Mouse (Mus musculus): ENCODE measurements around the gene Psmd12. TPM values are rescaled to one million over a fixed set of nuclear protein-coding genes. Genes with fewer than 3 reads are reported as not detected.
A peak's percentile ranks its signal among the peaks of the same experiment; 100 is the strongest.

Psmd12 gene
- polyA plus RNA-seq, 1 experiment, result 63.5 TPM

GRCm38 (mm10) chr11:107516387-107516786 is 37.1 kb downstream of the Psmd12 start:
- TF ChIP-seq CTCF (IDR thresholded peaks at IDR 0.05; ENCODE audit: borderline replicate concordance, extremely low read depth, insufficient read depth, insufficient read length) (no peak), POLR2A (IDR thresholded peaks at IDR 0.05; ENCODE audit: borderline replicate concordance, extremely low read depth, insufficient read depth, insufficient read length, poor library complexity, severe bottlenecking) (no peak)
- no peak for DNase-seq (ENCODE audit: low read depth)

- TF ChIP-seq POLR2A (IDR thresholded peaks at IDR 0.05; ENCODE audit: borderline replicate concordance, extremely low read depth, insufficient read depth, insufficient read length, poor library complexity, severe bottlenecking) (no peak), CTCF (IDR thresholded peaks at IDR 0.05; ENCODE audit: borderline replicate concordance, extremely low read depth, insufficient read depth, insufficient read length) (no peak)
- DNase-seq (ENCODE audit: low read depth), result no peak
Measured at GRCm38 (mm10) chr11:107518645-107519429, 39.6 kb downstream of the Psmd12 start.

- TF ChIP-seq POLR2A (IDR thresholded peaks at IDR 0.05; ENCODE audit: borderline replicate concordance, extremely low read depth, insufficient read depth, insufficient read length, poor library complexity, severe bottlenecking) (no peak), CTCF (IDR thresholded peaks at IDR 0.05; ENCODE audit: borderline replicate concordance, extremely low read depth, insufficient read depth, insufficient read length) (no peak)
- DNase-seq (ENCODE audit: low read depth), result no peak
Measured at GRCm38 (mm10) chr11:107521153-107521552, 41.9 kb downstream of the Psmd12 start.

GRCm38 (mm10) chr11:107524966-107525365 is 45.7 kb downstream of the Psmd12 start:
- DNase-seq (ENCODE audit: low read depth), result no peak
- TF ChIP-seq CTCF (IDR thresholded peaks at IDR 0.05; ENCODE audit: borderline replicate concordance, extremely low read depth, insufficient read depth, insufficient read length) (no peak), POLR2A (IDR thresholded peaks at IDR 0.05; ENCODE audit: borderline replicate concordance, extremely low read depth, insufficient read depth, insufficient read length, poor library complexity, severe bottlenecking) (no peak)

- no peak for DNase-seq (ENCODE audit: low read depth)
- no peak for TF ChIP-seq POLR2A (IDR thresholded peaks at IDR 0.05; ENCODE audit: borderline replicate concordance, extremely low read depth, insufficient read depth, insufficient read length, poor library complexity, severe bottlenecking)
- no peak for TF ChIP-seq CTCF (IDR thresholded peaks at IDR 0.05; ENCODE audit: borderline replicate concordance, extremely low read depth, insufficient read depth, insufficient read length)
Measured at GRCm38 (mm10) chr11:107527632-107528031, 48.3 kb downstream of the Psmd12 start.

- TF ChIP-seq CTCF (IDR thresholded peaks at IDR 0.05; ENCODE audit: borderline replicate concordance, extremely low read depth, insufficient read depth, insufficient read length) (no peak), POLR2A (IDR thresholded peaks at IDR 0.05; ENCODE audit: borderline replicate concordance, extremely low read depth, insufficient read depth, insufficient read length, poor library complexity, severe bottlenecking) (no peak)
- no peak for DNase-seq (ENCODE audit: low read depth)
Measured at GRCm38 (mm10) chr11:107529320-107529719, 50.0 kb downstream of the Psmd12 start.

DNA sequence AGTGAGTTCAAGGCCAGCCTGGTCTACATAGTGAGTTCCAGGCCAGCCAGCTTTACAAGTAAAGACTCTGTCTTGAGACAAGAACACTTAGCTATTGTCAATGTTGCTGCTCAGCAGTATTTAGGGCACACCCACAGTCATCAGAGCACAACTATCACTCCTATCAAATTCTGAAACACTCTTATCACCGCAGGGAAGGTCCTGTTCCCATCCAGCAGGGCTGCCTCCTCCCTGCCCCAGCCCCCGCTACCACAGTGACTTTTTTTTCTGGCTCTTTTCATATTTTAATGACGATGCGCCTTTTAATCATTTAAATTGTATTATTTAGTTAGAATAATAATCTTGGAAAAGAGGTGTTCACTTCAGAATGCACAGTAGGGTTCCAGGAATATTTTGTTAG is 52.2 kb downstream of the Psmd12 start:
- TF ChIP-seq POLR2A (IDR thresholded peaks at IDR 0.05; ENCODE audit: borderline replicate concordance, extremely low read depth, insufficient read depth, insufficient read length, poor library complexity, severe bottlenecking) (no peak), CTCF (IDR thresholded peaks at IDR 0.05; ENCODE audit: borderline replicate concordance, extremely low read depth, insufficient read depth, insufficient read length) (no peak)
- no peak for DNase-seq (ENCODE audit: low read depth)

DNA sequence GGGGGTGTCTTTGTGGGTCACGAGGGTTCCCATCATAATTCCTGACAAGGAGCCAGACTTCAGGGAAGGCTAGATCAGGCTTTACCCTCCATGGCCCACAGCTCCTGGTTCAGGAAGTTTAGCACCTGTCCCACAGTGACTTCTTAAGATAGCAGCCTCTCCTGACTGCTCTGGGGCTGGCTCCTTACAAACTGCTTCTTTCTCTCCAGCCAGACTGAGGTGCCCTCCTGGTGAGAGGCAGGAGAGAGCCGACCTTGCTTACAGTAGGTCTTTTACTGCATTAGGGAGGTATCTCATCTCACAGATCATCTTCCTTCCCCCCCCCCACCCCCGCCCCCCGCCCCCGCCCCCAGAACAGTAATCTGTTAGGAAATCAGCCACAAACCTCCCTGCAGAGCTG is 53.0 kb downstream of the Psmd12 start:
- DNase-seq (ENCODE audit: low read depth), result no peak
- no peak for TF ChIP-seq CTCF (IDR thresholded peaks at IDR 0.05; ENCODE audit: borderline replicate concordance, extremely low read depth, insufficient read depth, insufficient read length)
- no peak for TF ChIP-seq POLR2A (IDR thresholded peaks at IDR 0.05; ENCODE audit: borderline replicate concordance, extremely low read depth, insufficient read depth, insufficient read length, poor library complexity, severe bottlenecking)

DNA sequence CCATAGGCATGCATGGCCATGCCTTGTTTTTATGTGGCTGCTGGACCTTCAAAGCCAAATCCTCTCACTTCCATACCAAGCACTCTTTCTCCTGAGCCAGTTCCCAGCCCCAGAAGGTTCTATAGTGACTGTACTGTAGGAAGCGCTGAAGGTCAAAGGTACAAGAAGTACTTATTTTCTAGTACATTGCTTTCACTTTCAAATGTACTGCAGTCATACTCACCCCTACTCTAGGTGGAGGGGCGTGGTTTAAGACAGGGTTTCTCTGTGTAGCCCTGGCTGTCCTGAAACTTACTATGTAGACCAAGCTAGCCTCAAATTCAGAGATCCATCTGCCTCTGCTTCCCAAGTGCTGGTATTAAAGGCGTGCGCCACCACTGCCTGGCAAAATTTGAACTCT is 59.7 kb downstream of the Psmd12 start:
- no peak for DNase-seq (ENCODE audit: low read depth)
- TF ChIP-seq POLR2A (IDR thresholded peaks at IDR 0.05; ENCODE audit: borderline replicate concordance, extremely low read depth, insufficient read depth, insufficient read length, poor library complexity, severe bottlenecking), result no peak
- no peak for TF ChIP-seq CTCF (IDR thresholded peaks at IDR 0.05; ENCODE audit: borderline replicate concordance, extremely low read depth, insufficient read depth, insufficient read length)

GRCm38 (mm10) chr11:107540339-107540738 is 61.1 kb downstream of the Psmd12 start:
- DNase-seq (ENCODE audit: low read depth), result no peak
- TF ChIP-seq POLR2A (IDR thresholded peaks at IDR 0.05; ENCODE audit: borderline replicate concordance, extremely low read depth, insufficient read depth, insufficient read length, poor library complexity, severe bottlenecking) (no peak), CTCF (IDR thresholded peaks at IDR 0.05; ENCODE audit: borderline replicate concordance, extremely low read depth, insufficient read depth, insufficient read length) (no peak)

DNA sequence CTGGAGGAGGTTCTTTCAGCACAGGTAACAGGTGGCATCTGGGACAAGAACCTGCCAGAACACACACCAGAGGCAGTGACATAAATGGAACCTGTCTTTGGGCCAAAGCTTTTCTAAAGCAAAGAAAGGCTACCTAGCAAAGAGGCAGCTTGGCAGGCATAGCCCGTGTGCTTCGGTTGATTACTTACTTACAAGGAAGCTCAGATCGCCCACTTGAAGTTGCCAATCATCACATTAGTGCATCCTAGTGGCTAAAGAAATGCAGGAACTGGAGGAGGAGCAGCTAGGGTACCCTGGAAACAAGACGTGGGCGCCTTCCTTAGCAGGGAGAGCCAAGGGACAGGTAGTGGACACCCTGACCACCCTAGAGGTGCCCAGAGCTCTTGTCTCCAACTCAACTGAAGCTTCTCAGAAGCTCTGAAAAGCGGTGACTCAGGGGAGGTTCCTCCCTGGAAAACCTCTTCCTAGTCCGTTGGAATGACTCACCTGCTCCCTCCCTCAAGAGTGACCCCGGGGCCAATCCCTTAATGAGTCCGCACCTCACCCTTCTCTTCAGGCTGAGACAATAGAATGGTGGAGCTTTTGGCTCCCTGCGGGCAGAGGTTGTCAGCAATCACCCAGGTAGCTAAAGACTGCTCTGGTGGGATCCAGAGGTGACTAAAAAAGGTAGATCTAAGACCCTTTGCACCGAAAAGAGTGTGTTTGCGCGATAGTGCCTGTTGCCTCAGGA is 66.6 kb downstream of the Psmd12 start:
- no peak for TF ChIP-seq POLR2A (IDR thresholded peaks at IDR 0.05; ENCODE audit: borderline replicate concordance, extremely low read depth, insufficient read depth, insufficient read length, poor library complexity, severe bottlenecking)
- no peak for TF ChIP-seq CTCF (IDR thresholded peaks at IDR 0.05; ENCODE audit: borderline replicate concordance, extremely low read depth, insufficient read depth, insufficient read length)
- peak; percentile 75 for DNase-seq (ENCODE audit: low read depth)

All from brain, embryonic 14.5 days (tissue).